Mouse (Mus musculus): ENCODE measurements around the gene Sipa1l1.

Sipa1l1 gene

GRCm38 (mm10) chr12:82294906-82295887 lies 126.1 kb downstream of the Sipa1l1 start:
- DNase-seq (ENCODE audit: low spot score in 2 of 2), result no peak

DNA sequence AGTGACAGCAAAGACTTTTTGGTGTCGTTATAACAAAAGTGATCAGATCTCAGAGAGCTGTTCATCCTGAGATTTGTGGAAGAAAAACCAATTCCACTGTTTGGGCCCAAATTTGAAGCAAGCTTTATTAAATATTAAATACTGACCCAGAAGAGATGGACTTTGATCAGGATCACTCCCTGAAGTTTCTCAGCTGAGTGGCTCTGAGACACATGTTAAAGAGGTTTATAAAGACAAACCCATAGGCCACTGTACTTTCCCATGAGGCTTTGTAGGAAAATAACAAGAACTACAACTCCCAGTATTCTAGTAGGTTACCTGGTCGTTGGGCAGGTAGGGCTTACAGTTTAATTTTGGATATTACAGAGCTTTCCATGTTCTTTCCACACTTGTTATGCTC lies 127.2 kb downstream of the Sipa1l1 start:
- no peak for DNase-seq (ENCODE audit: low spot score in 2 of 2)

- no peak for DNase-seq (ENCODE audit: low spot score in 2 of 2)
Measured at GRCm38 (mm10) chr12:82297196-82297595, 128.1 kb downstream of the Sipa1l1 start.

GRCm38 (mm10) chr12:82298662-82299460 lies 129.7 kb downstream of the Sipa1l1 start:
- no peak for DNase-seq (ENCODE audit: low spot score in 2 of 2)

GRCm38 (mm10) chr12:82304140-82304539 lies 135.0 kb downstream of the Sipa1l1 start:
- DNase-seq (ENCODE audit: low spot score in 2 of 2), result no peak

DNA sequence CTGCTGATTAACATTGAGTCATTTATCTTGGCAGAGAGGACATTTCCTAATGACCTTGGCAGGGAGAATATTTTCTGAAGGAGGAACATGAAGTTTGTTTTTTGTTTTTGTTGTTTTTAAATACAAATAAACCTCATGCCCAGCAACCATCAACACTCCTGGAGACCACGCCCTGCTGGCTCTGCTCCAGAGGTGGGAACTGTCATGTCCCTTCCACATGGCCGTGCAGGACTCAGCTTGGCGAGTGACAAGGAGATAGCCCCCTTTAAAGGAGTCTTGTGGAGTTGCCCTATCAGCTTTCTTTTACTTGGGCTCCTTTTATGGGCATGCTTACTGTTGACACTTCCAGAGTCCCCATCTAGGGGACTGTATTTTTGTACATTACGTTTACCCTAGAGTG lies 136.9 kb downstream of the Sipa1l1 start:
- no peak for DNase-seq (ENCODE audit: low spot score in 2 of 2)

DNA sequence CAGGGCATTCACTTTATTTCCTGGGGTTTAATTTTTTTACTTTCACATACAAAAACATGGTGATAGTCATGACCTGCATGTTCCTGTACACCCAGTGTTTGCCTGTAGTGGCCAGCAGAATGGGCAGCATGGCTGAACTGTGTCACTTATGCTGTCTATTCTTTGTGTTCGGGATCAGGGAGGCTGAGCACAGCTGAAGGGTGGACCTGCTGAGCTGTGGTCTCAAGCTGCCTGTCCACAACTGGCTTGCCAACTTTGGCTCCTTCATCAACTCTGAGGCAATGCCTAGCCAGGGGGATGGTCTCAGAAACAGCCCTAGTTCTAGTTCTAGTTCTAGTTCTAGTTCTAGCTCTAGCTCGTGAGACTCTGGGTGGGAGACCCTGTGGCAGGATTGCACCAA lies 142.5 kb downstream of the Sipa1l1 start:
- DNase-seq (ENCODE audit: low spot score in 2 of 2), result no peak

DNA sequence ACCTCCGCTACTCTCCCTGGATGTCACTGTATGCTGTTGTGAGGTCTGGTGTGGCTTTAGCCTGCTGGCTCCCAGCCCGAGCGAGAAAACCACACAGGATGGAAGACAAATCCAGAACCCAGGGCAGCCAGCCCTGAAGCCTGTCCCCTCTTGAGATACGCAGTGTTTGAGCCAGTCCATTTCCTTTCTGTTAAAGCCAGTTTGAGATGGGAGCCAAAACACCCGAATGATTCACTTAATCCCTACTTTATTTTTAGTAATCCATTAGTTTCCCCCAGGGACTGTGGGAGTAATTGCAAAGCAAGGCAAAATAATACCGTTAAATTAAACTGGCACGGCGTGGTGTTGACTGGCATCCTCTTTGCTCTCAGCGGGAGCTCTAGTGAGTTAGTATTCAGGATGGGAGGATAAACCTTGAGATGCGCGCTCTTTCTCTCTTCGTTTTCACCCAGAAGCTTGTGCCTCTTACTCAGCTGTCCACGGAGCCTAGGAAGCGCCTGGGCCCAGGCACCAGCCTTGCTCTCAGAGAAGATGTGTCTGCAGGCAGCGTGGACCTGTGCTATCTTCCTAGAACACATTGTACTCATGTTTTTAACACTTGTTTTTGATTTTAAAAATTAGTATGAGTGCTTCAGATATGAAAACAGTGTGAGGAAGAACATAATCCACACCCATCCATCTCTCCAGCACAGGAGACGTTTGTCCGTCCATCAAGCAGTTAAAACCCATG lies 143.1 kb downstream of the Sipa1l1 start:
- no peak for DNase-seq (ENCODE audit: low spot score in 2 of 2)

GRCm38 (mm10) chr12:82313091-82313490 lies 144.0 kb downstream of the Sipa1l1 start:
- no peak for DNase-seq (ENCODE audit: low spot score in 2 of 2)

- DNase-seq (ENCODE audit: low spot score in 2 of 2), result no peak
Measured at GRCm38 (mm10) chr12:82319436-82320131, 150.5 kb downstream of the Sipa1l1 start.

DNA sequence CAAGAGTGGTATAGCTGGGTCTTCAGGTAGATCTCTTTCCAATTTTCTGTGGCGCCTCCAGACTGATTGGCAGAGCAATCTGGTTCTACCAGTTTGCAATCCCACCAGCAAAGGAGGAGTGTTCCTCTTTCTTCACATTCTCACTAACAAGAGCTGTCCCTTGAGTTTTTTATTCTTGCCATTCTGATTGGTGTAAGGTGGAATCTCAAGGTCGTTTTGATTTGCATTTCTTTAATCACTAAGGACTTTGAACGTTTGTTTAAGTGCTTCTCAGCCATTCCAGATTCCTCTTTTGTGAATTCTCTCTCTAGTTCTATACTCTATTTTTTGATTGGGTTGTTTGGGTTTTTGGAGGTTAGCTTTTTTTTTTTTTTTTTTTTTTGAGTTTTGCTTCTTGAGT lies 151.1 kb downstream of the Sipa1l1 start:
- no peak for DNase-seq (ENCODE audit: low spot score in 2 of 2)

DNA sequence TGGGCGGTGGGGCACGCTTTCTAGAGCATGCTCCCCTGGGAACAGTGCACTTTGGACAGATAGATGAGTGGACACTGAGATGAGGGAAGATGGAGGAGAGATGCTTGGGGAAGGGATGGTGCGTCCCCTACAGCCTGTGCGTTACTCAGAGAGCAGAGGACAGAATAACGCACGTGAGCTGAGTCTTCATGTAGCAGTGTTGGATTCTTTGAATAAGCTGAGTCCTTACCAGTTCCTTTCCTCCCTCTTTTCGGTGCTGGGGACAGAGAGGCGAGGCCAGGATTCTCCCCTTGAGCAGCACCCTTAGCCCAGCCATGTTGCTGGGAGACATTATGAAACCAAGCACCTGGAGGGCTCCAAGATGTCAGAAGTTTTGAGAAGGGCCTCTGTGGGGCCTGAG lies 152.3 kb downstream of the Sipa1l1 start:
- no peak for DNase-seq (ENCODE audit: low spot score in 2 of 2)

- no peak for DNase-seq (ENCODE audit: low spot score in 2 of 2)
Measured at GRCm38 (mm10) chr12:82321855-82322254, 152.7 kb downstream of the Sipa1l1 start.

DNA sequence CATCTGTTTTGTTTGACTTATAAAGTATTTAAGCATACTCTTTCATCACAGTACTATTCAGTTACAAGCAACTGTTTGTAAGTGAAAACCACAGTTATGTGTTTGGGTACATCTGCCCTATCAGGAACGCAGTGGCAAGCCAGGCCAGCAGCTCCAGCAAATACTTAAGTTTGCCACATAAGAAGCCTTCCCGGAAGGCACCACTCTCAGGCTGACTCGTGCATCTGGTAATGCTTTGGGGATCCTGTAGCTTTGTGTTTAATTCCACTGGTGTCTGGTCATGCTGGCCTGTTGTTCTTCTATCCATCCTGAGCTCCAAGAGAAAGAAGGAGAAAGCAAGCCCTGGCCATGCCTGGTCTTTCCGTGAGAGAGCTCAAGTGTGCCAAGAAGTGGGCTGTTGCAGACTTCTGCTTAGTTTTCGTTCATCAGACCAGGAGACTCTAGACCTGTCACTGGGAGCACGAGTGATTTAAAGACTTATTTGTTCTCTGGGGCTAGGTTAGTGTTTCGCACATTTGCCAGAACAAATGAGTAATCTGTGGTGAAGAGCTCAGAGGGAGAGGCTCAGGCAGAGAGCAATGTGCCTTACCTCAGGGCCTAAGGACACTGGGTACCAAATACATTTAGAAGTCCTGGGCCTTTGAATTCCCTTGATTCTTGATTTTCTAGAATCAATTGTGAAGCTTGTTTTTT lies 153.8 kb downstream of the Sipa1l1 start:
- no peak for DNase-seq (ENCODE audit: low spot score in 2 of 2)

- no peak for DNase-seq (ENCODE audit: low spot score in 2 of 2)
Measured at GRCm38 (mm10) chr12:82324621-82325020, 155.5 kb downstream of the Sipa1l1 start.

GRCm38 (mm10) chr12:82325502-82325901 lies 156.4 kb downstream of the Sipa1l1 start:
- no peak for DNase-seq (ENCODE audit: low spot score in 2 of 2)

GRCm38 (mm10) chr12:82326438-82326837 lies 157.3 kb downstream of the Sipa1l1 start:
- DNase-seq (ENCODE audit: low spot score in 2 of 2), result no peak

- no peak for DNase-seq (ENCODE audit: low spot score in 2 of 2)
Measured at GRCm38 (mm10) chr12:82328112-82328511, 159.0 kb downstream of the Sipa1l1 start.

DNA sequence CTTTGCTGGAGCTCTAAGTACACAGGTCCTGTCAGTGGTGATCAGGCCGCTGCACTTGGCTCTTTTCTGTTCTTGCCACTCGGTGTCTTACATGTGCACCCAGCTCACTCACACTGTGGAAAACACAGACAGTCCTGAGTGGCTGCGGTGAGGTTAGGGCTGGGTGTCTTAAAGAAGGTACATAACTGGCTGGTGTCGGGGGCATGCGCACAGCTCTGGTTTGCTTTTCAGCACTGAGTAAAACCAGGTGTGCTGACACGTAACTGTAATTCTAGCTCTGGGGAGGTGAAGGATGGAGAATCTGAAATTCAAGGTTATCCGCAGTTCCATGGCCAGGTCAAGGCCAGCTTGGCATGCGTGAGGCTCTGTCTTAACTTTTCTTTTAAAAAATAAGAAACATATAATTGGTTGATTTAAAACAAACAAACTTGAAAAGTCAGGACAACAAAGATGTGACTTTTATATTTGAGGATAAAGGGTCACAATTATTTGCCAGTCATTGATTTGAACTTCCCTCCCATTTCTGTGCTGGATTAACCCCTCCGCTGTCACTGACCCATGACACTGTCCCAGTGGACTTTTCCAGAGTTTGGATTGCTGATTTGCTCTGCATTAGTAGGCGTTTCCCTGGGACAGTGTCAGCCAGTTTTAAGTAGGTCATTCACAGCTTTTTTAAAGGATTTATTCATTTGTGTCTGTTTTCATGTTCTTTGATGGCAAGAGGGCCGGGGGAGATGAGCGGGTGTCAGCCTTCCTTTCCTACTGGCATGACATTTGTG lies 163.9 kb downstream of the Sipa1l1 start:
- no peak for DNase-seq (ENCODE audit: low spot score in 2 of 2)

GRCm38 (mm10) chr12:82333999-82334398 lies 164.9 kb downstream of the Sipa1l1 start:
- no peak for DNase-seq (ENCODE audit: low spot score in 2 of 2)
